Mouse (Mus musculus) myocyte (in vitro differentiated cells): ENCODE measurements around the gene Gm10644.

Source experiments
- E2F4 ChIP-seq: IDR thresholded peaks from one replicate; pipeline ENCODE4 v1.6.1; 2011; ENCODE audit warnings: mild to moderate bottlenecking, control low read depth, moderate library complexity; ENCODE audit not compliant: insufficient read depth
- MYOD1 ChIP-seq, 3 experiments: IDR thresholded peaks; one replicate each; pipeline ENCODE4 v1.6.1; 2011; ENCODE audit warnings: control low read depth in 2 of 3, low read depth in 2 of 3, mild to moderate bottlenecking in 2 of 3, moderate library complexity in 1 of 3; ENCODE audit not compliant: insufficient read length in 2 of 3, control insufficient read depth in 1 of 3
- POLR2A ChIP-seq: IDR thresholded peaks from one replicate; pipeline ENCODE4 v1.6.1; 2011; ENCODE audit warnings: low read depth, mild to moderate bottlenecking, control low read depth, moderate library complexity; ENCODE audit not compliant: insufficient read length
- POLR2AphosphoS2 ChIP-seq: IDR thresholded peaks from one replicate; pipeline ENCODE4 v1.6.1; 2011; ENCODE audit warnings: low read depth, control low read depth; ENCODE audit not compliant: insufficient read length
- SRF ChIP-seq: IDR thresholded peaks from one replicate; pipeline ENCODE4 v1.6.1; 2011; ENCODE audit warnings: low read depth; ENCODE audit not compliant: control insufficient read depth, insufficient read length
- TCF12 ChIP-seq: IDR thresholded peaks from one replicate; pipeline ENCODE4 v1.6.1; 2011; ENCODE audit warnings: mild to moderate bottlenecking, control low read depth; ENCODE audit not compliant: poor library complexity, insufficient read depth, severe bottlenecking
- TCF3 ChIP-seq: IDR thresholded peaks from one replicate; pipeline ENCODE4 v1.6.1; 2011; ENCODE audit warnings: low read depth, control low read depth; ENCODE audit not compliant: insufficient read length
- USF1 ChIP-seq: IDR thresholded peaks from one replicate; pipeline ENCODE4 v1.6.1; 2011; ENCODE audit warnings: low read depth, mild to moderate bottlenecking, control low read depth, moderate library complexity

GRCm38 (mm10) chr8:83954749-83955105 lies 278 bp downstream of the Gm10644 start:
- TF ChIP-seq POLR2A, result no peak
- TF ChIP-seq USF1, result no peak
- TF ChIP-seq SRF, result no peak
- TF ChIP-seq POLR2AphosphoS2, result no peak
- no peak for TF ChIP-seq TCF12
- TF ChIP-seq E2F4, result no peak
- no peak for TF ChIP-seq MYOD1 (IDR thresholded peaks at IDR 0.05; ENCODE audit: control insufficient read depth in 1 of 3, insufficient read length in 2 of 3, low read depth in 2 of 3)
- TF ChIP-seq TCF3, result no peak
